Mouse (Mus musculus) right cerebral cortex, postnatal 14 days (tissue): ENCODE results near the gene Ywhah.

Experiments used
- DNase-seq: peaks from one replicate; pipeline ENCODE4 v3.0.0; 2022

The Ywhah gene

DNA sequence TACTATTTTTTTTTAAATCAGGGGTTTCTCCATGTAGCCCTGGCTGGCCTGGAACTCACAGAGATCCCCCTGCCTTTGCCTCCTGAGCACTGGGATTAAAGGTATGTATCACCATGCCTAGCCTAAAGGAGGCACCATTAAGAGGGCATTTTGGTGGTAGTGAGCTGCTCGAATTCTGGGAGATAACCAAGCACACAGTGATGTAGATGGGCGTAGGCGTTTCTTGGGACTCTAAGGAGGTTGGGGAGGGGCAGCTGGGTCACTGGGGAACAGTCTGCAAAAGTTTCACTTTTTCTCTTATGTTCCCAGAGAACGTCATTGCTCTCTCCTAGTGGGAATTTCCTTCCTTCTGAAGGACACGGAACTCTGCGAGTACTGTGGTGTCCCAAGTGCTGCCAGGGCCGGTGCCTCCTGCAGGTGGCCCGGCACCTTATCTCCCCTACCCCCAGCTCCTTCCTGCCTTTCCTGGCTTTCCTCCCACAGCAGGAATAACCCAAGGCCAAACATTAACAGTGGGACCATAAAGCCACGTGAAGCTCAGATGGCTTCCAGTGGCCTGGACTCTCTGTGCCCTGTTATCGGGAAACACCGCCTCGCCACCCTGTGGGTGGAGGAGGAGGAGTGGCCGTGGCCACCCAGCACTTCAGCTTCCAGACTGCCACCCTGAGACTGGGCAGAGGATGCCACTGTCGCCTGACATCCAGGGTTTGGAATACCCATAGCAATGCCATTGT lies 34.4 kb downstream of the Ywhah start:
- no peak for DNase-seq

DNA sequence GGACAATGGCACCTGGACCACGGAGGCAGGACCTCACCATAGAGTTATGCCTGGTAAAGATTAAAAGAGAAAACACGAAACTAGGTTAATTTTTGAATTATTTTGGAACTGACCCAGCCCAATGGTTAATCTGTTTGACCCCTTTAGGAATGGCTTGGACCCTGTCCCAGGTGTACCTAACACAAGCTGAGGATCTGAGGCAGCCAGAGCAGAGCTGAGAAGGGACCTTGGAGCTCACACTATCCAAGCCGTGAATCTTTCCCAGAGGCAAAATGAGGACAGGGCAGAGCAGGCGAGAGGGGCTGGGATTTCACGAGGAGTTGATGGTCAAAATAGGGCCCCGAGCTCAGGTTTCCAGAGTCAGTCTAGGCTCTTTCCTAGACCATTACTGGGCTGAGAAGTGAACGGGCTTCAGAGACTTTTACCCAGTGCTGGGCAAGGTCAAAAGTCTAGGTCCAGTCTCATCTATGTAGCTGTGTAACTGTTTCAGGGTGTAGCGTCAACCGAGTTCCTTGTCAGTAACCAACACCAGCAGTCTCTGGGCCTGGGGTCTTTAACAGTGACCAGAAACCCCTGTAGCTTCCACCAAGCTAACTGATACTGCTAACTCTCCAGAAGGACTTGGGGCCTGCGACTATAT lies 37.6 kb downstream of the Ywhah start:
- no peak for DNase-seq

DNA sequence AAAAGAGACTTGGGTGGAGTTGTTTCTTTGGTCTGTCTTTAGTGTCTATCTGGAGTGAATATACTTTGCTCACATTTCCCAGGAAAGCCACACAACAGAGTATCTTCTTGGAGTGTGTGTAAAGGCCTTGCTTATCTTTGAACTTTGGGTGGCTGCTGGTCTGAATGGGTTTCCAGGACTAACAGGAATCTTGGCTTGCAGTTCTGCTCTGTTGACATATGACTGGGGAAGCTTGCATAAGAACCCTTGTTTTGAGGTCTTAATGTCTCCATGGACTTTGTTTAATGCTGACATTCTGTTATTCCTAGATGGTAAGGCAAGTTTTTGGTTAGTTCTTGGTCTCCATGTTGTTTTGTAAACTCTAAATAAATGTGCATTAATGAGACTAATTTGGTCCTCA lies 51.5 kb downstream of the Ywhah start:
- no peak for DNase-seq

DNA sequence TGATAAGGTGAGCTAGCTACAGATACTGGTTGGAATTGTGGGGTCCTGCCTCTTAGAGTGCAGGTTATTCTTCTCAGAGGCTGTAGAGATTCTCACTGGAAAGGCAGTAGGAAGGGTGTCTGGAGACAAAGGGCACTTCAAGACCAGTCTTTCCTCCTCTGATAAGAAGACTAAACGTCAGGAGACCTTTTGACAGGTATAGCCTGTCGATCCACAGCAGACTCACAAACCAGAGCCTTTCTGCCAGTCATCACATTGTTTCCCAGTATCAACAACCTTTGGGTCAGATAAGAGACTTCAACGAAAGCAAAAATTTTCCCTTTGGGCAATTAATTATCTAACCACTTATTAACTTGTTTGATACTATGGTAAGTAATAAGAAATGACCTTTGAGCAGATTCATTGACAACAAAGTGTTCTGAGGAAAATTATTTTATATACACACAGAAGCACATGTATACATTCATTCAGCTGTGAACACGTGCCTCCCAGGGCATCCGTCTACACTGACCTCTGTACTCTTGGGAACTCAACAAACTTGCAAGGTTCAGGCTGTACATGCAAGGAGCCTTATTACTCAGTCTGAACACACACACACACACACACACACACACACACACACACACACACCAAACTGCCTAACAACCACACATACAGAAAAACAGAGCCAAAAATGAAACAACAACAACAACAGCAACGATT lies 58.0 kb downstream of the Ywhah start:
- DNase-seq = no peak
